Mouse (Mus musculus) megakaryocyte-erythroid progenitor cell, adult 5-6 weeks (primary cell): ENCODE data around the gene Bbx. TPM values are rescaled to one million over a fixed set of nuclear protein-coding genes. Genes with fewer than 3 reads are reported as not detected.

Experiments used
- ATAC-seq: replicated peaks from 2 replicates; pipeline ENCODE4 v1.8.0; 2016; ENCODE audit warnings: mild to moderate bottlenecking, inconsistent platforms; ENCODE audit not compliant: severe bottlenecking, poor library complexity, low FRiP score, low TSS enrichment
- total RNA-seq, 2 experiments: library from RNA; stranded (forward) in 1 of 2; stranded (reverse) in 1 of 2; fragments of 200-1000, 215-1000 nt in 1 of 2; fragments of >200 nt in 1 of 2; fragmentation: Nextera tagmentation in 1 of 2; gene quantifications; 2 replicates each; pipeline ENCODE4 v1.2.3; 2014 to 2017

Bbx gene
- total RNA-seq (2014; fragmentation: Nextera tagmentation) (9.6 and 10.6 TPM in 2 replicates), total RNA-seq (2017) (19.1 and 19.5 TPM in 2 replicates)

- peak; percentile 92 for ATAC-seq
These were observed at the start of gene Bbx for GRCm38 (mm10) chr16:50432062-50432878. TSS of gene Bbx (minus strand) at chr16:50432390.

GRCm38 (mm10) chr16:50481892-50482291, 49.7 kb upstream of the Bbx start:
- ATAC-seq = no peak

GRCm38 (mm10) chr16:50481341-50481740, 49.2 kb upstream of the Bbx start:
- ATAC-seq = no peak

- no peak for ATAC-seq
These were observed 46.5 kb upstream of the Bbx start for GRCm38 (mm10) chr16:50478695-50479094.

GRCm38 (mm10) chr16:50477628-50478027, 45.4 kb upstream of the Bbx start:
- no peak for ATAC-seq

- no peak for ATAC-seq
These were observed 30.2 kb upstream of the Bbx start for GRCm38 (mm10) chr16:50462226-50462870.

GRCm38 (mm10) chr16:50459146-50459545, 27.0 kb upstream of the Bbx start:
- ATAC-seq = no peak

GRCm38 (mm10) chr16:50456053-50456452, 23.9 kb upstream of the Bbx start:
- ATAC-seq = no peak

- no peak for ATAC-seq
These were observed 16.9 kb upstream of the Bbx start for GRCm38 (mm10) chr16:50449086-50449485.

- ATAC-seq = no peak
These were observed 12.8 kb upstream of the Bbx start for GRCm38 (mm10) chr16:50445014-50445413.

GRCm38 (mm10) chr16:50438816-50439215, 6.6 kb upstream of the Bbx start:
- no peak for ATAC-seq

- no peak for ATAC-seq
These were observed 5.6 kb upstream of the Bbx start for GRCm38 (mm10) chr16:50437788-50438187.

- no peak for ATAC-seq
These were observed 5.1 kb upstream of the Bbx start for GRCm38 (mm10) chr16:50437331-50437730.

GRCm38 (mm10) chr16:50431011-50431981, 894 bp downstream of the Bbx start:
- 0 out of 2 replicates have a peak, but pooled peaks have one; percentile 19 for ATAC-seq

- ATAC-seq = no peak
These were observed 1.7 kb downstream of the Bbx start for GRCm38 (mm10) chr16:50430515-50430877.

- ATAC-seq = peak; percentile 11; the same call in 1 of the 2 replicates
These were observed 2.3 kb downstream of the Bbx start for GRCm38 (mm10) chr16:50429692-50430514.

- peak; percentile 25 for ATAC-seq
These were observed 3.1 kb downstream of the Bbx start for GRCm38 (mm10) chr16:50428871-50429691.

GRCm38 (mm10) chr16:50420130-50420529, 12.1 kb downstream of the Bbx start:
- ATAC-seq = peak; percentile 59; the same call in 1 of the 2 replicates
